ENCODE assay signal across 12 mouse cellular contexts in the genomic region with DNA sequence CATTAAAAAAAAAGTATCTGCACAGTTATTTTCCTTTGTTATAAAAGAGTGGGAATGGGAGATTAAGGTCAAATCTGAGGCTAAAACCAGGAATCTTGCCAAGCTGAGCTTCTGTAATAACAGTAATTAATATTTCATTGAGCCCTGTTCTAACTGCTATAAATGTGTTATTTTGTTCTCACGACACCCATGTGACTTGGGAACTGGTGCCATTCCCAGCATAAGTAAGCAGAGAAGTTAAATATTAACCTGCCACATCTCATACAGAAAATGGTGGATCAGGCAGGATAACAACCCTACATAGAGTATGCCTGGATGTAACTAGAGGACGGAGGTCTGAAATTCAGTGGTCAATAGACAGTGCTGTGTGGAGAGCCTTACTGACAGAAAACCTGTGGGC.
"Had no signal": no experiment of that assay in that cellular context is flagged by ENCODE, and none has a peak within 500 bp of the region (broad histone marks: within the 10 kb centered on the region; RNA-seq: fewer than 3 reads in every experiment).

No protein-coding gene starts in this region.

- H3K9ac ChIP-seq: limb, embryonic 13.5 days; liver, embryonic 13.5 days; midbrain, embryonic 12.5 days had no signal

- H3K36me3 ChIP-seq: limb, embryonic 13.5 days; liver, embryonic 13.5 days; midbrain, embryonic 12.5 days had no signal

- H3K9me3 ChIP-seq: limb, embryonic 13.5 days; liver, embryonic 13.5 days; midbrain, embryonic 12.5 days had no signal

- H3K27ac ChIP-seq: limb, embryonic 13.5 days; liver, embryonic 13.5 days; midbrain, embryonic 12.5 days had no signal

- H3K4me1 ChIP-seq: liver, embryonic 13.5 days had no signal

- H3K4me3 ChIP-seq: limb, embryonic 13.5 days; liver, embryonic 13.5 days; midbrain, embryonic 12.5 days had no signal

- H3K27me3 ChIP-seq: limb, embryonic 13.5 days; liver, embryonic 13.5 days; midbrain, embryonic 12.5 days had no signal

- DNase-seq: kidney, adult 9 months; kidney, postnatal 14 days; left cerebral cortex, postnatal 4 days; liver, embryonic 13.5 days; lung, adult 18-20 months; retina, postnatal 1 day; right cerebral cortex, postnatal 4 days; spleen, adult 18-20 months; thymus, adult 18-20 months; thymus, postnatal 14 days had no signal

- H3K4me2 ChIP-seq: limb, embryonic 13.5 days; liver, embryonic 13.5 days; midbrain, embryonic 12.5 days had no signal
